Mouse (Mus musculus) heart, postnatal 14 days (tissue): Measurements from ENCODE around the gene Zc3h14. TPM values are rescaled to one million over a fixed set of nuclear protein-coding genes. Genes with fewer than 3 reads are reported as not detected.

Source experiments
- DNase-seq, 2 experiments: peaks; one replicate each; pipeline ENCODE4 v3.0.0; 2021 to 2022
- intact Hi-C: fragments of 180-260 bp; cut with DNase I; formaldehyde crosslinking; loops from one replicate; pipeline ENCODE4 v1.15.1; 2025
- total RNA-seq, 2 experiments: library from RNA; stranded (reverse); gene quantifications; 2 replicates each; pipeline ENCODE4 v1.2.3; 2021

Zc3h14 gene
- total RNA-seq, 2 experiments from 2014 or later = 60.3 to 64.3 TPM

DNA sequence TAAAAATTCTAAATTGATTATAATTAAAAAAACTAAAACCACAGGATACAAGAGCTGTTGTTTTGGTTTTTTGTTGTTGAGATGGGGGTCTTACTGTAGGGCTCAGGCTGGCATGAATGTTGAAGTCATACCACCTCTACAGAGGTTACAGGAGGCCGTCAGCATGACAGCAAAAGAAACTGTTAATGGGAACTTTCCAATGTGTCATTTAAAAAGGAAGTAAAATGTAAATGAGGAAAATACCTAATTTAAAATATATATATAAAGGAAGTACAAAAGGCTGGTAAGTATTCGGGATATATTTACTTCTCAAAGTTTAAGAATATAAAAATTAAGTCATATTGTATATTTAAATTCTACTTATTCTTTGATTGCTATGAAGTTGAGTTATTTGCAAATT, 88.7 kb downstream of the Zc3h14 start:
- intact Hi-C loops = no loop called here
- no peak for DNase-seq

Other genes with a start within 250 kb of the Zc3h14 start
- not detected for gene Kcnk10, start 168.7 kb upstream of the Zc3h14 start, total RNA-seq
- 1 to 10 TPM; 5.9 TPM for gene Spata7, start 118.8 kb upstream of the Zc3h14 start, total RNA-seq
- gene Ptpn21, start 9.6 kb upstream of the Zc3h14 start, total RNA-seq = 10 to 100 TPM; 21.6 to 22.5 TPM
- gene Eml5, start 154.5 kb downstream of the Zc3h14 start, total RNA-seq = 1 to 10 TPM; 3.4 to 3.7 TPM
- gene Ttc8, start 173.6 kb downstream of the Zc3h14 start, total RNA-seq = 1 to 10 TPM; 6.6 to 7.1 TPM